Mouse (Mus musculus): Measurements from ENCODE around the gene Llcfc1. TPM values are rescaled to one million over a fixed set of nuclear protein-coding genes. Genes with fewer than 3 reads are reported as not detected.

The Llcfc1 gene
- not detected in 2 replicates for polyA plus RNA-seq (2014; fragmentation: Nextera tagmentation; extraction: Ambion mirVana)

DNA sequence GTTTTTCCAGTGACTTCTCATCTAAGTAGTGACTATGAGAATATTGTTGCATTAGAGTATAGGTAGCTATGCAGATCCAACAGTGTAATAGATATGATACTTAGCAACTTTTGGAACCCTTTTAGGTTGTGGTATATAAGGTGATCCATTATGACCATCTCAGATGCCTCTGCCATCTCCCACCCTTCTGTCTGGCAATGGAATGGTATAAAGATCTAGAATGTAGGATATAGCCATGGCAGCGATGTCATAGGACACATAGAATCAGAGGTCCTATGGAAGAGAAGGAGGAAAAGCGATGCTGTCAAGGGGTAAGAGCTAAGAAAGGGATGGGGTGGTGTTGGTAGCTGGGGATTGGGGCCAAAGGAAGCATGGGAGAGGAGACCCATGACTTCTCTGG, at the start of gene Llcfc1:
Gene Llcfc1, plus strand, starts transcription at position 301 of the 400 bp plus-strand sequence.
- WGBS (ENCODE audit: insufficient replicate concordance), result 88% methylated on average over 2 of the region's 2 CpGs
- H3K4me1 ChIP-seq (ENCODE audit: control insufficient read depth, insufficient read depth, low read length), result no peaks in the 10 kb centered on the region
- H3K4me2 ChIP-seq, result no peak within 1 kb of the TSS
- ATAC-seq (replicated peaks; ENCODE audit: insufficient number of reproducible peaks, low FRiP score, low TSS enrichment), result no peak
- H3K9me3 ChIP-seq (replicated peaks; ENCODE audit: control insufficient read depth, low read length), result no peaks in the 10 kb centered on the region
- no peak within 1 kb of the TSS for H3K4me3 ChIP-seq (ENCODE audit: low read depth, low read length)
- no peaks in the 10 kb centered on the region for H3K36me3 ChIP-seq (ENCODE audit: control insufficient read depth, insufficient read depth, low read length)
- H3K27me3 ChIP-seq (ENCODE audit: control insufficient read depth, insufficient read depth, low read length), result no peaks in the 10 kb centered on the region
- no peak within 1 kb of the TSS for H3K9ac ChIP-seq (ENCODE audit: low read depth, low read length)
- H3K27ac ChIP-seq (ENCODE audit: low read depth, low read length), result no peak within 1 kb of the TSS

DNA sequence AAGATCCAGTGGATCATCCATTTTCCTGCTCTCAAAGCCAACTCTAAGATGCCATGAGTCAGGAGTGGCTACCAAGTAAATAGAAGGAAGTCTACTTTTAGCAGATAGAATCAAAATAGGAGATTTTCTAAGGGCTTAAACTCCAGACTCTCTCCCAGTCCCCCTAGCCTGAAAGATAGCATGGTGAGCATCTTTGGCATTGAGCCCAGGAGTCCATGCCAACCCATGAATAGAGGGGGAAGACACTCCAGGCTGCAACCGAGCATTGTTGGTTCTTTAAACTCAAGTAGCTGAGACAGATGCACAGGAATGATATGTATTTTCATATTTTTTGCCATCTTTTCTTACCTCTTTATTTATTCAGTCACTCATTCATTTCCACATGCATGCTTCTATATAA, 49.0 kb upstream of the Llcfc1 start:
- H3K9me3 ChIP-seq (replicated peaks; ENCODE audit: control insufficient read depth, low read length), result no peaks in the 10 kb centered on the region
- no peak overlapping the region for H3K27ac ChIP-seq (ENCODE audit: low read depth, low read length)
- no peaks in the 10 kb centered on the region for H3K27me3 ChIP-seq (ENCODE audit: control insufficient read depth, insufficient read depth, low read length)
- no peak for ATAC-seq (replicated peaks; ENCODE audit: insufficient number of reproducible peaks, low FRiP score, low TSS enrichment)
- H3K4me1 ChIP-seq (ENCODE audit: control insufficient read depth, insufficient read depth, low read length), result no peaks in the 10 kb centered on the region
- H3K4me3 ChIP-seq (ENCODE audit: low read depth, low read length), result no peak overlapping the region
- H3K9ac ChIP-seq (ENCODE audit: low read depth, low read length), result no peak overlapping the region
- no peaks in the 10 kb centered on the region for H3K36me3 ChIP-seq (ENCODE audit: control insufficient read depth, insufficient read depth, low read length)
- WGBS (ENCODE audit: insufficient replicate concordance), result 38% methylated on average over 1 of the region's 1 CpGs
- H3K4me2 ChIP-seq, result no peak overlapping the region

- Histone ChIP-seq H3K36me3 (ENCODE audit: control insufficient read depth, insufficient read depth, low read length) (no peaks in the 10 kb centered on the region), H3K27ac (ENCODE audit: low read depth, low read length) (no peak within 1 kb of the TSS), H3K4me3 (ENCODE audit: low read depth, low read length) (no peak within 1 kb of the TSS), H3K9me3 (replicated peaks; ENCODE audit: control insufficient read depth, low read length) (no peaks in the 10 kb centered on the region), H3K4me1 (ENCODE audit: control insufficient read depth, insufficient read depth, low read length) (no peaks in the 10 kb centered on the region), H3K27me3 (ENCODE audit: control insufficient read depth, insufficient read depth, low read length) (no peaks in the 10 kb centered on the region), H3K9ac (ENCODE audit: low read depth, low read length) (no peak within 1 kb of the TSS), H3K4me2 (no peak within 1 kb of the TSS)
- WGBS (ENCODE audit: insufficient replicate concordance), result 12% methylated on average over 5 of the region's 5 CpGs
- no peak for ATAC-seq (replicated peaks; ENCODE audit: insufficient number of reproducible peaks, low FRiP score, low TSS enrichment)
These were observed 48.1 kb upstream of the Llcfc1 start, which contains the start of gene Trpv6 for GRCm38 (mm10) chr6:41636178-41636577. Gene Trpv6, minus strand, starts transcription at chr6:41636405.

DNA sequence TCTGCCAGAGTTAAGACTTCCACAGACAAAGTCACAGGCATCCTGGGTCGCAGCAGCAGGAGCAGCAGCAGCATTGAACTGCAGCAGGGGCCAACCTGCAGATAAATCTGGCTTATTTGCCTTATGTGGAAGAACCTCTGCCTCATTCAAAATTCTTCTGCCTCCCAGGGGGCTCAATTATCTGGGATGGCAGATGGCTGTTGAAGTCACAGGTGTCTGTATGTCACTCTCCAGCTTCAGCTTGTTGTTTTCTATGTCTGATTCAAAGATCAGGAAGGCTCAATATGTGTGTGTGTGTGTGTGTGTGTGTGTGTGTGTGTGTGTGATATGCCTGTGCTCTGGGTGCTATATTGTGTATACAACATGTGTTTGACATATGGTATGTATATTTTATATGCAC, 46.8 kb upstream of the Llcfc1 start:
- Histone ChIP-seq H3K9me3 (replicated peaks; ENCODE audit: control insufficient read depth, low read length) (no peaks in the 10 kb centered on the region), H3K27ac (ENCODE audit: low read depth, low read length) (no peak overlapping the region), H3K36me3 (ENCODE audit: control insufficient read depth, insufficient read depth, low read length) (no peaks in the 10 kb centered on the region), H3K9ac (ENCODE audit: low read depth, low read length) (no peak overlapping the region), H3K4me1 (ENCODE audit: control insufficient read depth, insufficient read depth, low read length) (no peaks in the 10 kb centered on the region), H3K27me3 (ENCODE audit: control insufficient read depth, insufficient read depth, low read length) (no peaks in the 10 kb centered on the region), H3K4me3 (ENCODE audit: low read depth, low read length) (no peak overlapping the region), H3K4me2 (no peak overlapping the region)
- 19% methylated on average over 1 of the region's 1 CpGs for WGBS (ENCODE audit: insufficient replicate concordance)
- ATAC-seq (replicated peaks; ENCODE audit: insufficient number of reproducible peaks, low FRiP score, low TSS enrichment), result no peak

DNA sequence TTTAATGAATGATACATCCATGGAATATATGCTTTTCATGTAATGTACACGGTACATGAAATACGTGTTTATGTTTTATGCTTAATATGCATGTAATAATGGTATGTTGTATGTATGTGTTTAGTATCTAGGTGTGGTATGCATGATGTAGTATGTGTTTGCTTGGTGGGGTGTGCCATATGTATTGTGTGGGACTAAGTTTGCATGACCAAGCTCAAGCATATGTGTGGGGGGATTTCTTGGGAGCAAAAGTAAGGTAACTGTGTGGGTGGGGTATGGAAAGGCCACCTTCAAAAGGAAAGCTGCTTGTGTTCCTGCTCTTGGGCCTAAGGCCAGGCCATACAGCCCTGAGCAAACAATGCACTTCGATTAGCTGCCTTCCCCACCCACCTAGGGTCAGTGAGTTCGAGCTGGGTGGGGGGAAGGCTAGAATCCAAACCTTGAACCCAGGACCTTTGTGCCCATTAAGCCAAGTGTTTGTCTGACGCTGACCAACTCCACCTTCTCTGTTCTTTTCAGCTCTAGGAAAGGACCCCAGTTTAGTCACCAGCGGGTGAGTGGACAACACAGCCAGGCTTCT, 46.2 kb upstream of the Llcfc1 start:
- Histone ChIP-seq H3K27me3 (ENCODE audit: control insufficient read depth, insufficient read depth, low read length) (no peaks in the 10 kb centered on the region), H3K9me3 (replicated peaks; ENCODE audit: control insufficient read depth, low read length) (no peaks in the 10 kb centered on the region), H3K4me3 (ENCODE audit: low read depth, low read length) (no peak overlapping the region), H3K4me1 (ENCODE audit: control insufficient read depth, insufficient read depth, low read length) (no peaks in the 10 kb centered on the region), H3K27ac (ENCODE audit: low read depth, low read length) (no peak overlapping the region), H3K9ac (ENCODE audit: low read depth, low read length) (no peak overlapping the region), H3K4me2 (no peak overlapping the region), H3K36me3 (ENCODE audit: control insufficient read depth, insufficient read depth, low read length) (no peaks in the 10 kb centered on the region)
- 72% methylated on average over 6 of the region's 6 CpGs for WGBS (ENCODE audit: insufficient replicate concordance)
- no peak for ATAC-seq (replicated peaks; ENCODE audit: insufficient number of reproducible peaks, low FRiP score, low TSS enrichment)

GRCm38 (mm10) chr6:41640449-41640848, 43.8 kb upstream of the Llcfc1 start:
- no peak for ATAC-seq (replicated peaks; ENCODE audit: insufficient number of reproducible peaks, low FRiP score, low TSS enrichment)
- H3K36me3 ChIP-seq (ENCODE audit: control insufficient read depth, insufficient read depth, low read length), result no peaks in the 10 kb centered on the region
- no peaks in the 10 kb centered on the region for H3K9me3 ChIP-seq (replicated peaks; ENCODE audit: control insufficient read depth, low read length)
- 78% methylated on average over 3 of the region's 3 CpGs for WGBS (ENCODE audit: insufficient replicate concordance)
- H3K4me3 ChIP-seq (ENCODE audit: low read depth, low read length), result no peak overlapping the region
- no peaks in the 10 kb centered on the region for H3K27me3 ChIP-seq (ENCODE audit: control insufficient read depth, insufficient read depth, low read length)
- no peak overlapping the region for H3K4me2 ChIP-seq
- H3K27ac ChIP-seq (ENCODE audit: low read depth, low read length), result no peak overlapping the region
- H3K9ac ChIP-seq (ENCODE audit: low read depth, low read length), result no peak overlapping the region
- H3K4me1 ChIP-seq (ENCODE audit: control insufficient read depth, insufficient read depth, low read length), result no peaks in the 10 kb centered on the region

- Histone ChIP-seq H3K9ac (ENCODE audit: low read depth, low read length) (no peak overlapping the region), H3K4me1 (ENCODE audit: control insufficient read depth, insufficient read depth, low read length) (no peaks in the 10 kb centered on the region), H3K36me3 (ENCODE audit: control insufficient read depth, insufficient read depth, low read length) (no peaks in the 10 kb centered on the region), H3K4me2 (no peak overlapping the region), H3K27ac (ENCODE audit: low read depth, low read length) (no peak overlapping the region), H3K9me3 (replicated peaks; ENCODE audit: control insufficient read depth, low read length) (no peaks in the 10 kb centered on the region), H3K4me3 (ENCODE audit: low read depth, low read length) (no peak overlapping the region), H3K27me3 (ENCODE audit: control insufficient read depth, insufficient read depth, low read length) (no peaks in the 10 kb centered on the region)
- WGBS (ENCODE audit: insufficient replicate concordance), result 52% methylated on average over 6 of the region's 6 CpGs
- ATAC-seq (replicated peaks; ENCODE audit: insufficient number of reproducible peaks, low FRiP score, low TSS enrichment), result no peak
These were observed 42.9 kb upstream of the Llcfc1 start for GRCm38 (mm10) chr6:41641173-41641866.

DNA sequence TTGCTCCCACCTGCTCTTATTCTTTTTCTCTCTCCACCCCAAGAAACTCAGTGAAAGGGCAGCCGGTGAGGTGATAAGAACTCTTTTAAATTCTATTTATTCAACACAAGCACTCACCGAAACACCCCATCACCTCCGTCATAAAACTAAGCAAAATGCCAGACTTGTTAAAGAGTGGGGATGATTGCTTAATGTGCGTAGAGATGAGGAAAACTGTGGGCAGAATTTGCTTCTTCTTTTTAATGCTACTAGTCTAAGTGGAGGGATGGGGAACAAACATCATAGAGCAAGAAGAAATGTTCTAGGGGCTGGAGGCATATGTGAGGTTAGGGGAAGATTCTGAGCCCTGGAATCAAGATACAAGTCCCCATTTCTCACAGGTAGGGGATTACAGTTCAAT, 41.5 kb upstream of the Llcfc1 start:
- Histone ChIP-seq H3K9me3 (replicated peaks; ENCODE audit: control insufficient read depth, low read length) (no peaks in the 10 kb centered on the region), H3K27me3 (ENCODE audit: control insufficient read depth, insufficient read depth, low read length) (no peaks in the 10 kb centered on the region), H3K36me3 (ENCODE audit: control insufficient read depth, insufficient read depth, low read length) (no peaks in the 10 kb centered on the region), H3K27ac (ENCODE audit: low read depth, low read length) (no peak overlapping the region), H3K9ac (ENCODE audit: low read depth, low read length) (no peak overlapping the region), H3K4me3 (ENCODE audit: low read depth, low read length) (no peak overlapping the region), H3K4me2 (no peak overlapping the region), H3K4me1 (ENCODE audit: control insufficient read depth, insufficient read depth, low read length) (no peaks in the 10 kb centered on the region)
- 77% methylated on average over 4 of the region's 4 CpGs for WGBS (ENCODE audit: insufficient replicate concordance)
- no peak for ATAC-seq (replicated peaks; ENCODE audit: insufficient number of reproducible peaks, low FRiP score, low TSS enrichment)

- Histone ChIP-seq H3K4me3 (ENCODE audit: low read depth, low read length) (no peak overlapping the region), H3K9ac (ENCODE audit: low read depth, low read length) (no peak overlapping the region), H3K36me3 (ENCODE audit: control insufficient read depth, insufficient read depth, low read length) (no peaks in the 10 kb centered on the region), H3K4me2 (no peak overlapping the region), H3K27me3 (ENCODE audit: control insufficient read depth, insufficient read depth, low read length) (no peaks in the 10 kb centered on the region), H3K27ac (ENCODE audit: low read depth, low read length) (no peak overlapping the region), H3K4me1 (ENCODE audit: control insufficient read depth, insufficient read depth, low read length) (no peaks in the 10 kb centered on the region), H3K9me3 (replicated peaks; ENCODE audit: control insufficient read depth, low read length) (no peaks in the 10 kb centered on the region)
- ATAC-seq (replicated peaks; ENCODE audit: insufficient number of reproducible peaks, low FRiP score, low TSS enrichment), result no peak
- WGBS (ENCODE audit: insufficient replicate concordance), result 74% methylated on average over 3 of the region's 3 CpGs
These were observed 41.0 kb upstream of the Llcfc1 start for GRCm38 (mm10) chr6:41643227-41643626.
